Mouse (Mus musculus) macrophage (primary cell): Measurements from ENCODE around the gene Emsy. TPM values are rescaled to one million over a fixed set of nuclear protein-coding genes. Genes with fewer than 3 reads are reported as not detected.

ENCODE experiments used
- H3K27ac ChIP-seq: fragments of 350-480 bp; formaldehyde crosslinking; 2 replicates; pipeline ENCODE4 v1.9.0; 2021
- H3K36me3 ChIP-seq: fragments of 350-480 bp; formaldehyde crosslinking; 2 replicates; pipeline ENCODE4 v1.9.0; 2021; ENCODE audit errors: inconsistent target
- H3K4me3 ChIP-seq: fragments of 350-480 bp; formaldehyde crosslinking; 2 replicates; pipeline ENCODE4 v1.9.0; 2021; ENCODE audit errors: inconsistent target
- H3K79me2 ChIP-seq: fragments of 350-480 bp; formaldehyde crosslinking; 2 replicates; pipeline ENCODE4 v1.9.0; 2021; ENCODE audit errors: inconsistent target
- WGBS: methylation state at CpG from one replicate; pipeline ENCODE4 v1.1.7; 2026; ENCODE audit warnings: inconsistent platforms; ENCODE audit not compliant: missing documents; 5-methylcytosine and 5-hydroxymethylcytosine counted together
- polyA plus RNA-seq: library from polyadenylated mRNA; stranded (reverse); fragments of 250-400 nt; gene quantifications from 3 replicates; pipeline ENCODE4 v1.2.4, GENCODE M21; 2018; ENCODE audit warnings: inconsistent platforms

Gene Emsy
- polyA plus RNA-seq, 1 experiment from 2014 or later: 23.6 TPM

DNA sequence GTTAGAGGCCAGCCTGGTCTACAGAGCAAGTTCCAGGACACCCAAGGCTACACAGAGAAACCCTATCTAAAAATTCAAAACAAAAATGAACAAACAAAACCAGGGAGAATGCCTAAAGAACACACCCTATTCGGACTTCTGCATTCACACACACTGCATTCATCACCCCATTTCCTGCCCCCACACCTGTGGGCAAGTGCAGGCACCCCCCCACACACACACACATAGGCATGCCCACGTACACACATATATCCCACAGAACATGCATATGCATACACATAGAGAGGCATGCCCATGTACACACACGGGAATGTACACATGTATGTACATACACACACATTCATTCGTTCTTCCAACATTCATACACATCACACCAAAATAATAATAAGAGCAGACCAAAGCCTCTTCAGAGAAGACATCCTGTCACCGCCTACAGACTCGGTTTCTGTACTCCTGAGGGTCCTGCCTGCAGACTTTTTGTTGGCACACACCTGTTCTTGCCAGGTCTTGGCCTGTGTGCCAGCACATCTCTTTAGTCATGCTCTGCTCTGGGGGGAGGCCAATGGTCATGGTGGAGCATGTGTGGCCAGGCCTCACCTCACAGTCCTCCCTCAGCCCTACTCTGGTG lies 99.7 kb downstream of the Emsy start:
- Histone ChIP-seq H3K36me3 (no peaks in the 10 kb centered on the region), H3K4me3 (no peak overlapping the region), H3K79me2 (no peaks in the 10 kb centered on the region), H3K27ac (no peak overlapping the region)
- WGBS: 66% methylated on average over 6 of the region's 6 CpGs

DNA sequence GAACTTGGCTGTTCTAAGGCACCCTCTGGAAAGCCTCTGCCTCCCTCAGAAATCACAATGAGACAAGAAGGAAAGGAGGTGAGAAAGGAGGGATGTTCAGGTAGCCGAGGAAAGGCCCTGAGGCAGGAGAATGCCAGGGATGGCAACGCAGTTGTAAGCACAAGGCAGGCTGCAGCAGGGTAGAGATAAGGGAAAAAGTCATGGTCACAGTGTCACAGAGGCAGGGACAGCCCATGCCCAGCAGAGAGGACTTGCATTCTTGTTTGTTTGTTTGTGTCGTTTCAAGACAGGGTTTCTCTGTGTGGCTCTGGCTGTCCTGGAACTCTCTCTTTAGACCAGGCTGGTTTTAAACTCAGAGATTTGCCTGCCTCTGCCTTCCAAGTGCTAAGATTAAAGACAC lies 105.5 kb downstream of the Emsy start:
- H3K4me3 ChIP-seq: no peak overlapping the region
- 91% methylated on average over 3 of the region's 3 CpGs for WGBS

DNA sequence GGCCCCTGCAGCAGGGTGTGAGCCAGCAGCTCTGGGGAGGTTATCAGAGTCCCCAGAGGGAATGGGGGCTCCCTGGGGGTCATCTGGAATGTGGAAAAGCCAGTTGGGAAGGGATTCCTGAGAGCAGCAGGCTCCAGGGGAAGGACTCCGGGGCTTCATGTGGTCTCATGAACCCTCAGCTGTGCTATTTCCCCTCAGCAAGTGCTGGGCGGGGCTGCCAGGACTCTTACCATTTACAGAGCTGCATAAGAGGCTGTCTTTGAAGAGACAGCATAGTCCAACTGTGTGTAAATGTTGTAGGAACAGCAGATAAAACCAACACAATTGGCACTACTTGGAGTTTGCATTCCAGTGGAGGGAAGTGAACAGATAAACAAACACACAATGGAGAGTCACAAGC lies 106.0 kb downstream of the Emsy start:
- no peak overlapping the region for H3K4me3 ChIP-seq

More for the DNA sequence above, 105.5 kb downstream of the Emsy start:
- Histone ChIP-seq H3K36me3 (no peaks in the 10 kb centered on the region), H3K27ac (no peak overlapping the region), H3K79me2 (no peaks in the 10 kb centered on the region)

DNA sequence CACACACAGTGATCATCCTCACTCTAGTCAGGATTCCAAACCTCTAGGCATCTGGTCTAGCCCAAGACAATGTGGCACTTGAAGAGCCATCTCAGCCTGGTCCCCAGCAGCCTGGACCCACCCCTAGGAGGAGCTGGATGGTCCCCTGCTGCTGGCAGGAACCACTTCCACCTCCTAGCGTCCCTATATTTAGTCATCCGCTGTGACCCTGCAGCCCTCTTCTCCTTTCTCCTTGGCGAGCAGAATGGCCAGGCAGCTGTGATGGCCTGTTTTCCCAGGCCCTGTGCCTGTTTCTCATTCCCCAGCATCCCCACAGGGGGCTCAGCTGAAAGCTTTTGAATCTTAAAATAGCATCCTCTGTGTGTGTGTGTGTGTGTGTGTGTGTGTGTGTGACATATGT lies 107.7 kb downstream of the Emsy start:
- Histone ChIP-seq H3K36me3 (no peaks in the 10 kb centered on the region), H3K4me3 (no peak overlapping the region), H3K79me2 (no peaks in the 10 kb centered on the region), H3K27ac (no peak overlapping the region)
- 27% methylated on average over 3 of the region's 3 CpGs for WGBS

More for the DNA sequence above, 106.0 kb downstream of the Emsy start:
- Histone ChIP-seq H3K27ac (no peak overlapping the region), H3K36me3 (no peaks in the 10 kb centered on the region), H3K79me2 (no peaks in the 10 kb centered on the region)
- WGBS: 42% methylated on average over 2 of the region's 2 CpGs

DNA sequence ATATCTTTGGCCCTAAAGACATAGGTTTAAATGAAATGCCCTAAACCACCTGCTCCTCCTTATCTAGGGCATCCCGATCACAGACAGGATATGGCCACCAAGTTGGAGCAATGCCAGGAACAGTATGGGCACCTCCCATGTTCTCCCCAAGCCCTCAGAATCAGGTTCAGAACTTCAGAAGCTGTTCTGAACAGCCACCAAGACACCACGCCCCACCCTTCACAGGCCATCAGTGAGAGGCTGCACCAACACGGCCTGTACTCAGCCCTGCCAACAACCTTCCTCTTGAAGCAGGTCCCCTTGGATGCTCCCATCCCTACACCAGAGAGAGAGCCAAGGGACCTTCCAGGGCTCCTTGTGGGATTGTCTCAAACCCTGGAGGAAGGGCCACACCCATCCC lies 112.0 kb downstream of the Emsy start:
- Histone ChIP-seq H3K27ac (no peak overlapping the region), H3K36me3 (no peaks in the 10 kb centered on the region), H3K4me3 (no peak overlapping the region), H3K79me2 (no peaks in the 10 kb centered on the region)
- WGBS: 55% methylated on average over 3 of the region's 3 CpGs

DNA sequence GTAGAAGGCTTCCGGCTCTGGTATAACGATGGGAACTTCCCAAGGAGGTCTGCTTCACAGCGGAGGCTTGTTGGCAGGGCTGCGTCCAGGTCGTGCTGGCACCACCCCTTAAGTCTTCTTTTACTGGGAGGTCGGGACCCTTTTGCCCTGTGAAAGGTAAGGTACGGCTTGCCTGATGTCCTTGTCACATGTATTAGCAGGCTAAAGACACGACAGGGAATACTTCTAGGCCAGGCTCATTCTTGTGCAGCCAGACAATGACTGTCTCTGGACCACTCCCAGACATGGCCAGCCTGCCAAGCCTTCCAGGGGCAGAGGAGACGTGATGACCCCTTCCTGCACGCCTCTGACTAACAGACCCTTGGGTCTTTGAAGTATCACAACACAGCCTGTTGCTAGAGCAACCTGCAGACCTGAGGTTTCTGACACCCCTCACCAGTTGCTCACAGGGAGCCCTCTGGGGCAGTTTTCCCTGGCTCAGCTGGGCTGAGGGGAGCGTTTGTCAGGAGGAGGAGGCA lies 112.7 kb downstream of the Emsy start:
- H3K27ac ChIP-seq: no peak overlapping the region
- whole genome bisulfite sequencing: 97% methylated on average over 10 of the region's 11 CpGs
- no peaks in the 10 kb centered on the region for H3K36me3 ChIP-seq
- H3K79me2 ChIP-seq: no peaks in the 10 kb centered on the region
- H3K4me3 ChIP-seq: no peak overlapping the region

DNA sequence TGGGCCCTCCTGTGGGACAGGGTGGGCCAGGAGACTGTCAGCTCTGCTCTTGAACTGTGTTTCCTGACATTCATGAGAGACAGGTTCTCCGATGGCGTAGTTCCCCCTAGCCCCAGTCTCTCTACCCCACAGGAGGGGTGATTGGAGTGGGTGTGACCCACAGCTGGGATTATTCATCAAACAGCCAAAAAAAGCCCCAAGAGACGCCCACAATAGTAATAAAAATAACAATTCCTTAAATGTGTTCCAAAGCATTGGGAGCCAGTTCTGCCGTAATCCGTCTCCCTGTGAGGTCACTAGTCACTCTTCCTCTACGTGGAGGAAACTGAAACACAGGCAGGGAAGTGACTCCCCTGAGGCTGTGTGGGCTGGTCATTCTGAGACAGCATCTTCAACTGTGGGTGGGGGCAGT lies 113.8 kb downstream of the Emsy start:
- no peaks in the 10 kb centered on the region for H3K79me2 ChIP-seq
- WGBS: 46% methylated on average over 6 of the region's 6 CpGs
- H3K4me3 ChIP-seq: no peak overlapping the region
- no peaks in the 10 kb centered on the region for H3K36me3 ChIP-seq
- no peak overlapping the region for H3K27ac ChIP-seq

DNA sequence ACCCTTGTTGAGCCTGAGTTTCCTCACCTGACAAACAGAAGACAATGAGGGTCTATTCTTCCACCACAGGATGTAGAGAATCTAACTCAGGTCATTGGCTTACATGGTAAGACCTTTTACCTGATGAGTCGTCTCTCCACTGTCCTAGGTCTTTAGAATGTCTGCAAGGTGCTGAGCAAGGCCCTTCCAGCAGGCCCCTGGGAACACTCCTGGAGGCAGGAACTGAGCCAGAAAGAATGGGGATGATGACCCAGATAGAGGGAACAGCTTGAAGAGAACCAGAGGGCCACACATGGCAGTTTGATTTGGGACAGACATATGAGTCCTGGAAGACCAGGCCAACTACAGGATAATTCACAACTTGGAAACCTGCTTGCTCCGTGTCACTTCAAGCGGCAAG lies 114.3 kb downstream of the Emsy start:
- H3K36me3 ChIP-seq: no peaks in the 10 kb centered on the region

DNA sequence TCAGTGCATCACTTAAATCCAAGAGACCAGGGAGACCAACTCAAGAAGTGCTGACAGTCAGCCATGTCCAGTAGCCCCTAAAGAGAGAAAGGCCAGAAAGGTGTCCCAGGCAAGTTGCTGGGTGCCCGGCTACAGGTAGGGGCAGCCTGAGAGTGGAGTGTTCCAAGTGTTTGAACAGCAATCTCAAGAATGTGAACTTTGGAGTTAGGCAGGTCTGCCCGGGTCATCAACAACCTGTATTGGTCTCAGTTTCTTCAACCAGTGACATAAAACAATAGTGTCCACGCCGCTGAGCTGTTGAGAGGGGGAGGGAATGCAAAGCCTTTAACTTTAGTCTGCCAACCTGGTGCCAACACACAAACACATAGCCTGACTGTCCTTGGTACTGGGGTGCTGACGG lies 115.0 kb downstream of the Emsy start:
- Histone ChIP-seq H3K36me3 (no peaks in the 10 kb centered on the region), H3K79me2 (no peaks in the 10 kb centered on the region), H3K27ac (no peak overlapping the region), H3K4me3 (no peak overlapping the region)
- WGBS: 94% methylated on average over 5 of the region's 5 CpGs

More for the DNA sequence above, 114.3 kb downstream of the Emsy start:
- no peak overlapping the region for H3K4me3 ChIP-seq
- no peak overlapping the region for H3K27ac ChIP-seq
- 93% methylated on average over 3 of the region's 3 CpGs for whole genome bisulfite sequencing
- no peaks in the 10 kb centered on the region for H3K79me2 ChIP-seq

DNA sequence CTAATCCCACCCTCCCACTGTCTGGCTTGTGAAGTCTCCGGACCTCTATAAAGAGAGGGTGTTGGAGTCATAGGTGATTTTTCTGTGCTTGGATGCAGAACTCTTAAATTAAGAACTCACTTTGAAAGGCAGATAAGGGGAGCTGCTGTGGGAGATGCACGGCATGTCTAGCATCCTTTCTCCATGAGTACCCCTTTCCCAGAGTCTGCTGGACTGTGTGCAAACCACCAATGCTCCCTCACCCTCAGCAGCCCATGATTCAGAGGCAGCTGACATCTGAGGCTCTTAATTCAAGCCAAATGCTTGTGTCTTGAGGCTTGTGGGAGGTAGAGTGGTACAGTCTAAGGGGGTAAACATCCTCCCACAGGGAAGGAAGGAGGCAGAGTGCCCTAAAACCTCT lies 115.7 kb downstream of the Emsy start:
- no peaks in the 10 kb centered on the region for H3K79me2 ChIP-seq
- H3K36me3 ChIP-seq: no peaks in the 10 kb centered on the region
- no peak overlapping the region for H3K4me3 ChIP-seq
- WGBS: 97% methylated on average over 2 of the region's 2 CpGs
- no peak overlapping the region for H3K27ac ChIP-seq

DNA sequence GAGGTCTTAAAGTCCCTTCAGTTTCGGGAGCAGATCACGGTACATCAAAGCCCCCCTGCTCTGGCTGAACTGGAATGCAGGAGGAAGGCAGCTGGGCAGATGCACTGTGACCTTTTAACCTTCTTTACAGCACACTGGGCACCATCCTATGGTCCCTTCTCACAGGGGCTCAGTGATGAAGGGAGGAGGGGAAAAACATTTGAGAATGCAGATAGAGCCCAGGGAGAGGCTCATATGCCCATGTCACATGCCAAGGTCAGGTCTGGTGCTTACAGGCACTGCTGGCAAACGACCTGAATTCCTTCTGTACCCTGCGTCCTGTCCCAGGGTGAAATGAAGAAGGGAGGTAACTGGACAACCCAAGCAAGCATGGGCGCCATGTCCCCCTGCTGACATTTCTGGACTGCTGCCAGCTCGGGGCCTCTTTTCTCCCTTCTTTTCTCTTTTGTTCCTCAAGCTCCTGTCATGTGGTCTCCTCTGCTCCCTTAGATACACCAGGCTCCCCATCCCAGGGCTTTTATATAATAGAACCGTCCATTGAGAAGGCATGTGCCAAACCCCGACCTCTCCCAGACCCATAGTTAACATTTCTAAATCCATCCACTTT lies 118.5 kb downstream of the Emsy start:
- Histone ChIP-seq H3K27ac (no peak overlapping the region), H3K4me3 (no peak overlapping the region), H3K36me3 (no peaks in the 10 kb centered on the region), H3K79me2 (no peaks in the 10 kb centered on the region)
- 90% methylated on average over 8 of the region's 8 CpGs for WGBS

DNA sequence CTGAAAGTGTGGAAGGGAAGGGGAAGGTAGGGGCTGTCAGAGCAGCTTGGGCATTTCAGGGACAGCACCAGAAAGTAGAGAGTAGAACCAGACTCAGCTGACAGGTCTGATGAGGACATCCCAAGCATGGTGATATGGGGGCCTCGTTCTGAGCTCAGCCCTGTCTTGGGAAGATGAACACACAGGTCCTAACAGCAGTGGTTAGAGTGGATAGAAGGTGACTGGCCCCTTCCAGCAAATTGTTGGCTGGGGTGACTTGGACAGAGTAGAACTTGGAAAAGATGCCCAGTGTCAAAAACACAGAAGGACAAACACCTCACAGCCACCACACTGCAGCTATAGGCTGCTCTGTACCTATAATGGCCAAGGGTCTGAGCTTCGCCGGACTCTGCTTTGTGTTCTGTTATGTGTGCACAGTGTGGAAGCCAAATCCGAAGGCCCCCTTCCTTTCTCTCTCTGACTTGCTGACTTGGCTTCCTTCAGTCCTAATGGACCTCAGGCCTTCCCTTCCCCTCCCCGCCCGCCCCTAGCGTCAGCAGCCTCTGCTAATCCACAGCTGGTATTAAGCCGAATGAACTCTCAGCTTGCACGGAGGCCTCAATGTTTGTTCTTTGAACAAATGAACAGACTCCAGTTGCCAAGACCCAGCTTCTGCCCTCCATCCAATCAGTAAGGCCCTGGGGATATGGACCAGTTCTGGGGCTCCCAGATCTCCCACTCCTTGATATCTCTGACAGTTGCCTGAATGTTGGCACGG lies 119.2 kb downstream of the Emsy start:
- no peak overlapping the region for H3K4me3 ChIP-seq
- H3K36me3 ChIP-seq: no peaks in the 10 kb centered on the region
- H3K27ac ChIP-seq: no peak overlapping the region
- 97% methylated on average over 10 of the region's 10 CpGs for WGBS
- H3K79me2 ChIP-seq: no peaks in the 10 kb centered on the region
